Mouse (Mus musculus): ENCODE results near the gene Usp49. TPM values are rescaled to one million over a fixed set of nuclear protein-coding genes. Genes with fewer than 3 reads are reported as not detected.
"Not testable (repeated sequence)": the region's sequence is repeated elsewhere in the genome, so short reads cannot be mapped to it uniquely, and the experiment has no call there.

Gene Usp49
- total and polyA plus RNA-seq, 2 experiments from 2014 or later = 4.7 to 18.9 TPM

- no peak for ATAC-seq
- 94% methylated on average over 13 of the region's 13 CpGs for WGBS
- peaks cover 47% of the 10 kb centered on the region for H3K36me3 ChIP-seq (ENCODE audit: insufficient read depth)
Measured at GRCm38 (mm10) chr17:47618556-47619311, 11.8 kb upstream of the Usp49 start.

GRCm38 (mm10) chr17:47622912-47623554 lies 7.5 kb upstream of the Usp49 start:
- no peak for DNase-seq
- Histone ChIP-seq H3K9me3 (ENCODE audit: low read length) (no peaks in the 10 kb centered on the region), H3K36me3 (ENCODE audit: insufficient read depth) (peaks cover 35% of the 10 kb centered on the region), H3K4me3 (ENCODE audit: low read depth, low read length) (no peak overlapping the region), H3K27me3 (ENCODE audit: insufficient read depth, low read length) (no peaks in the 10 kb centered on the region), H3K4me2 (ENCODE audit: low read depth) (no peak overlapping the region), H3K9ac (no peak overlapping the region), H3K4me1 (ENCODE audit: insufficient read depth) (no peaks in the 10 kb centered on the region), H3K27ac (ENCODE audit: low read depth, low read length) (no peak overlapping the region)
- ATAC-seq = no peak
- TF ChIP-seq CTCF (IDR thresholded peaks at IDR 0.05; ENCODE audit: low read depth) = no peak
- WGBS = 94% methylated on average over 14 of the region's 14 CpGs

More at GRCm38 (mm10) chr17:47618556-47619311, 11.8 kb upstream of the Usp49 start:
- H3K4me2 ChIP-seq (ENCODE audit: low read depth) = no peak overlapping the region
- no peak for DNase-seq
- H3K27ac ChIP-seq (ENCODE audit: low read depth, low read length) = no peak overlapping the region
- no peaks in the 10 kb centered on the region for H3K27me3 ChIP-seq (ENCODE audit: insufficient read depth, low read length)
- H3K4me3 ChIP-seq (ENCODE audit: low read depth, low read length) = no peak overlapping the region
- no peak overlapping the region for H3K9ac ChIP-seq
- no peak for TF ChIP-seq CTCF (IDR thresholded peaks at IDR 0.05; ENCODE audit: low read depth)
- H3K9me3 ChIP-seq (ENCODE audit: low read length) = no peaks in the 10 kb centered on the region
- H3K4me1 ChIP-seq (ENCODE audit: insufficient read depth) = no peaks in the 10 kb centered on the region

- 97% methylated on average over 4 of the region's 5 CpGs for WGBS
- not testable (repeated sequence) for H3K27me3 ChIP-seq (ENCODE audit: insufficient read depth, low read length); H3K9me3 ChIP-seq (ENCODE audit: low read length); H3K9ac ChIP-seq; H3K4me2 ChIP-seq (ENCODE audit: low read depth); H3K27ac ChIP-seq (ENCODE audit: low read depth, low read length); ATAC-seq; H3K4me1 ChIP-seq (ENCODE audit: insufficient read depth); DNase-seq; H3K4me3 ChIP-seq (ENCODE audit: low read depth, low read length)
- H3K36me3 ChIP-seq (ENCODE audit: insufficient read depth) = peaks cover 30% of the 10 kb centered on the region
Measured at GRCm38 (mm10) chr17:47624572-47624971, 5.9 kb upstream of the Usp49 start.

GRCm38 (mm10) chr17:47625088-47625487 lies 5.4 kb upstream of the Usp49 start:
- no peak overlapping the region for H3K4me2 ChIP-seq (ENCODE audit: low read depth)
- no peaks in the 10 kb centered on the region for H3K9me3 ChIP-seq (ENCODE audit: low read length)
- ATAC-seq = no peak
- no peak overlapping the region for H3K4me3 ChIP-seq (ENCODE audit: low read depth, low read length)
- H3K36me3 ChIP-seq (ENCODE audit: insufficient read depth) = peaks cover 30% of the 10 kb centered on the region
- no peak overlapping the region for H3K27ac ChIP-seq (ENCODE audit: low read depth, low read length)
- 94% methylated on average over 2 of the region's 2 CpGs for WGBS
- H3K9ac ChIP-seq = no peak overlapping the region
- H3K4me1 ChIP-seq (ENCODE audit: insufficient read depth) = no peaks in the 10 kb centered on the region
- no peak for DNase-seq
- no peaks in the 10 kb centered on the region for H3K27me3 ChIP-seq (ENCODE audit: insufficient read depth, low read length)
- no peak for TF ChIP-seq CTCF (IDR thresholded peaks at IDR 0.05; ENCODE audit: low read depth)

GRCm38 (mm10) chr17:47626031-47626430 lies 4.5 kb upstream of the Usp49 start:
- Histone ChIP-seq H3K9ac (no peak overlapping the region), H3K36me3 (ENCODE audit: insufficient read depth) (peaks cover 30% of the 10 kb centered on the region), H3K27me3 (ENCODE audit: insufficient read depth, low read length) (no peaks in the 10 kb centered on the region), H3K4me1 (ENCODE audit: insufficient read depth) (peaks cover 4% of the 10 kb centered on the region; the same call in 1 of the 2 replicates), H3K27ac (ENCODE audit: low read depth, low read length) (no peak overlapping the region), H3K9me3 (ENCODE audit: low read length) (no peaks in the 10 kb centered on the region), H3K4me2 (ENCODE audit: low read depth) (no peak overlapping the region), H3K4me3 (ENCODE audit: low read depth, low read length) (no peak overlapping the region)
- no peak for ATAC-seq
- 92% methylated on average over 5 of the region's 5 CpGs for WGBS
- TF ChIP-seq CTCF (IDR thresholded peaks at IDR 0.05; ENCODE audit: low read depth) = no peak
- no peak for DNase-seq

GRCm38 (mm10) chr17:47627791-47628190 lies 2.7 kb upstream of the Usp49 start:
- H3K4me2 ChIP-seq (ENCODE audit: low read depth) = no peak overlapping the region
- 82% methylated on average over 2 of the region's 2 CpGs for WGBS
- H3K4me3 ChIP-seq (ENCODE audit: low read depth, low read length) = no peak overlapping the region
- DNase-seq = no peak
- H3K36me3 ChIP-seq (ENCODE audit: insufficient read depth) = peaks cover 14% of the 10 kb centered on the region
- TF ChIP-seq CTCF (IDR thresholded peaks at IDR 0.05; ENCODE audit: low read depth) = peak; percentile 46
- no peak overlapping the region for H3K9ac ChIP-seq
- H3K27me3 ChIP-seq (ENCODE audit: insufficient read depth, low read length) = no peaks in the 10 kb centered on the region
- H3K27ac ChIP-seq (ENCODE audit: low read depth, low read length) = no peak overlapping the region
- ATAC-seq = no peak
- peaks cover 11% of the 10 kb centered on the region for H3K4me1 ChIP-seq (ENCODE audit: insufficient read depth)
- no peaks in the 10 kb centered on the region for H3K9me3 ChIP-seq (ENCODE audit: low read length)

Measured in forebrain, postnatal 0 days (tissue).